Mouse (Mus musculus) heart, postnatal 4 days (tissue): ENCODE measurements at regions not wholly inside any gene's neighbourhood (a gene's known extent, or its start where the extent isn't known, plus 50 kb on each side); places are given as distances from the start of the nearest gene placed in this dataset.

Source experiments
- DNase-seq: peaks from one replicate; pipeline ENCODE4 v3.0.0; 2021

- no peak for DNase-seq
Measured at GRCm38 (mm10) chr10:117513925-117514546, 115.3 kb upstream of the Cpm start.

- no peak for DNase-seq
Measured at GRCm38 (mm10) chr10:117512424-117513257, 116.7 kb upstream of the Cpm start.

DNA sequence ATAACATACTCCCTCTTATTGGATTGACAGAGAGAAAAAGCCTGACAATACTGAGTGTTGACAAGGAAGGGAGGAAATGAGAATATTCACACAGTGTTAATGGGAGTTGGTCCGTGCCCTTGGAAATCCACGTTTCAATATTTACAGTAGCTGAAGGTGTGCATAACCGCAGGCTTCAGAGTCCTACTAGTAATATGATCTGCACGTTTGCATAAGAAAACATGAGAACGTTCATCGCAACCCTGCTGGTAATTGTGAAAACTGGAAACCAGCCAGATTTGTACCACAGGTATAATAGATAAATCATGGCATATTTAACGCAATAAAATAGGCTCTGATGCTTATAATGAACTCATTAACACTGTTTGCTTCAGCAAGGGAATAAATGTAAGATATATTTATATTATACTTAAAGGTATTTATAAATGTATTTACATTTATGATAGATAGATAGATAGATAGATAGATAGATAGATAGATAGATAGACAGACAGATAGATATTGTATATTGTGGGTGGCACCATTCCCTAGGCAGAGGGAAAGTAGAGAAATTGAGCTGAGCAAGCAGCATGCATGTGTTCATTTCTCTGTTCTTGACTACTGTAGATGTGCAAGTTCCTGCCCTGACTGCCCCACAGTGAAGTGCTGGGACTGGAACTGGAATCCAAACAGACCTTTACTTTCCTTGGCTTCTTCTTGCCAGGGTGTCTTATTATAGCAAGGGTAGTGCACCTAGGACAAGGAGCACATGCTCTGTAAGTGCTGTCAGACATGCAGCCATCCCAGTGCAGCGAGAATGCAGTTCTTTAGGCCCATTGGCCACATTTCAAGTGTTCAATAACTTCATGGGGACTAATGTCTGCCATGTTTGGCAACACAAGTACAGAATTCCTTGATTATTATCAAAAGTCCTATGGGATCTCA is 117.6 kb upstream of the Cpm start:
- DNase-seq, result no peak

DNA sequence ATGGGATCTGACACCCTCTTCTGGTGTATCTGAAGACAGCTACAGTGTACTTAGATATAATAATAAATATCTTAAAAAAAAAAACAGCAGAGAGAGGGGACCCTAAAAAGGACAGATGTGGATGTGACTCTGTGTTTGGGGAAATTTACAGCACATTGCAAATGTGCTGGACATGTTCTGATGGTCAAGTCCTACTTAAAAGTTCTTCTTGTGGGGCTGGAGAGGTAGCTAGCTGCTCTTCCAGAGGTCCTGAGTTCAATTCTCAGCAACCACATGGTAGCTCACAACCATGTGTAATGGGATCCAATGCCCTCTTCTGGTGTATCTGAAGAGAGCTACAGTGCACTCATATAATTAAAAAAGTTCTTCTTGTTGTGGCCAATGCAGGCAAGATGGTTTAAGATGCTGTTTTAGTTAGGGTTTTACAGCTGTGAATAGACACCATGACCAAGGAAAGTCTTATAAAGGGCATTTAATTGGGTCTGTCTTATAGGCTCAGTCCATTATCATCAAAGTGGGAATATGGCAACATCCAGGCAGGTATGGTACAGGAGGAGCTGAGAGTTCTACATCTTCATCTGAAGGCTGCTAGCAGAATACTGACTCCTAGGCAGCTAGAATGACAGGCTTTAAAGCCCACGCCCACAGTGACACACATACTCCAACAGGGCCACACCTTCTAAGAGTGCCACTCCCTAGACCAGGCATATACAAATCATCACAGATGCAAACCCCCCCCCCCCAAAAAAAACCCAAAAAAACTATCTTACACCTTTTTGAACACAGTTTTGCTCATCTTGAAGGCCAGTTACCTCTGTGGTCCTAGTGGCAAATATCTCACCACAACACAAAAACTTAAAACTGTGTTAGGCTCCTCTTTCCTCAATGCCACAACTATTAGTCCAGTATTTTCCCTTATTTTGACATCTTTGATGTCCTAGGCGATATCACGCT is 118.5 kb upstream of the Cpm start:
- no peak for DNase-seq

GRCm38 (mm10) chr10:117510224-117510486 is 119.1 kb upstream of the Cpm start:
- no peak for DNase-seq

DNA sequence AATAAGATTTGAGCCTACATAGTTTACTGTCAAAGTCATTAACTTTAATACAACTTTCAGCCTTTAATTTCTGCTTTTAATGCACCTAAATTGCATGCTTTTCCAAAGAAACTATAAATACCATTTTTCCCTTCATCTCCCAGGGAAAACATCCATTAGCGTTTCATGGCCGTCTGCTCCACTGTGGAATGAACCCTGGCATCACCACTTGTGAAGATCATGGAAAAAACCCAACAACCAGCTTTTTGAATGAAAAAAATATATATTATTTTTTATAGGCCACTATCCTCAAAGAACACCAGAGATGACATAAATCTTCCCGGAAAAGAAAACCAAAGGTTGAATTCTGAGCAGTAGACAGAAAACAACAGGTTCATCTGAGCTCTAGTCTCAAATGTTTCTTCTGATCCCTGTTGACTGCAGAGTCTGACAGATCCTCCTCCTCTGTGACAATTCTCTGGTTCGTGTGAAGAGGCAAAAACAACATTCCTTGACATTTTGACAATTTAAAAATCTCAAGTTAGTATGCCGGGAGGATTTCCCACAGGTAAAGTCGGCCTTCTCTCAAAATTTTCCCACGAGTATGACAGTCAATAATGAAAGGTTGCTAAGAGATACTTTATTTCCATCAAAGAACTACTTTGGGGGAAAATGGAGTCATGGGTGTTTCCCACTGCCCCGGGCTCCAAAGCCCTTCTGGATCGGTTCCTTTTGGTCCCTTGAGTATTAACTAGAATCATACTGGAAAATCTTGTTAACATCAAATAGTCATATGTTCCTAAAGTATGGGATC is 119.7 kb upstream of the Cpm start:
- no peak for DNase-seq

- no peak for DNase-seq
Measured at GRCm38 (mm10) chr10:117506252-117506992, 122.9 kb upstream of the Cpm start.

- no peak for DNase-seq
Measured at GRCm38 (mm10) chr10:117505529-117505928, 123.8 kb upstream of the Cpm start.

DNA sequence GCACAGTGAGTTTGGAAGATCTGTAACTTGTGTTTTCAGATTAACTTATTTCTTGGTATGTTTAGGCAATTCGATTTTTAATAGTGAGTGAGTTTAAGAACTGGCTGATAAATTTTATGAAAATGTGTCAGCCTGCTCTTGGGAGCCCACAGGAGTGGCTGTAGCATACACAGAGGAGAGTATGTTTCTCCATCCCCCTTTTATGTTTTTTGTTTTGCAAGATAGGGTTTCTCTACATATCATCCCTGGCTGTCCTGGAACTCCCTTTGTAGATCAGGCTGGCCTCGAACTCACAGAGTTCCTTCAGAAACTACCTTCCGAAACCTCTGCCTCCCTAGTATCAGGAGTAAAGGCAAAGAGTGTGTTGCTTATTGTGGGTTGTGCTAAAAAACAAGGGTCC is 124.2 kb upstream of the Cpm start:
- no peak for DNase-seq

- no peak for DNase-seq
Measured at GRCm38 (mm10) chr10:117504267-117504902, 124.6 kb upstream of the Cpsf6 start.

GRCm38 (mm10) chr10:117503222-117504184 is 123.7 kb upstream of the Cpsf6 start:
- DNase-seq, result no peak

- no peak for DNase-seq
Measured at GRCm38 (mm10) chr10:117502731-117503130, 122.9 kb upstream of the Cpsf6 start.

GRCm38 (mm10) chr10:117502135-117502534 is 122.3 kb upstream of the Cpsf6 start:
- DNase-seq, result no peak

- DNase-seq, result no peak
Measured at GRCm38 (mm10) chr10:117501426-117501825, 121.6 kb upstream of the Cpsf6 start.

GRCm38 (mm10) chr10:117500457-117501108 is 120.8 kb upstream of the Cpsf6 start:
- DNase-seq, result no peak

DNA sequence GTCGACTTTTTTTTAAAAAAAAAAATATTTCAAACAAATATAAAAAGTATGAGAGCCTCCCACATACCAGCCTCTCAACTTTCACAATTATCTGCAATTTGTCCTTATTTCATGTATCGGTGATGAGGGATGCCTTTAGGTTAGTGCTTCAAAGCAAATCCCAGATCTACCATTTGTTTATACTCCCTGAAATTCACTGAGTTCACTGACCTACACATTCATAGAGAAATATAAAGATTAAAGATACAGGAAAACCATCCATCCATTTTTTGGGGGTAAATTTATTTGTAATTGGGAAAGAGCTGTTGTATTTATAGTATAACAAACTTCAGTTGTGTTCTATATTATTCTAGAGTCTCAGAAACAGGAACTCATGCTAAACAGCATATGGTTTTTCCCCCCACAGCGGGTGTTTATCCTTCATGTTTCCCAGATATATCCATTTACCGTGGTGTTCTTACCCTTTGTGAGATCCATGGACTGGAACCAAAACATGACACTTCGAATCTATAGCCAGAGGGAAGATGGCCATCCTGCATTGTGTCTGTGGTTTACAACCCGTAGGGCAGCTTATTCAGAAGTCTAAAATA is 120.1 kb upstream of the Cpsf6 start:
- no peak for DNase-seq

DNA sequence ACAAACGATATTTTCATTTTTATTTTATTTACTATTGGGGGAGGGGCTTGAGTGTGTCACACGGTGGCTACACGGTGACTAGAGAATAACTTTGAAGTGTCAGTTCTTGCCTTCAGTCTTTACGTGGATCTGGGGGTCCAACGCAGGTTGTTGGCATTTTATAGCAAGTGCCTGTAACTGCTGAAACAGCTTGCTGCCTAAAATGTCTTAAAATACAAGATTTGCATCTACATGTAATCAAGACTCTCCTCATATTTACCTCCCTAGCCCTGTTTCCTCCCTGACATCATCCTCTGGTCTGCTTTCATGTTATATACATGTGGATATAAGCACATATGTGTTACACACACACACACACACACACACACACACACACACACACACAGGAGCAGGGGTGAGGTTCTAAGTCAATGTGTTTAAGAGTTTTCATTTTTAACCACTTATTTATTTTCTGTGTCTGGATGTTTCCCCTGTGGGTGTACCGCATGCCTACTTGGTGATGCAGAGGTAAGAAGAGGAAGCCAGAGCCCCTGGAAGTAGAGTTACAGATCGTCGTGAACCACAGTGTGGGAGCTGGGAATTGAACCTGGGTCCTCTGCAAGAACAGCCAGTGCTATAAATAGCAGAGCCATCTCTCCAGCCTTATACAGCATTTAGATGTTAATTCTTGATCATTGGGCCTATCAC is 119.5 kb upstream of the Cpsf6 start:
- no peak for DNase-seq
